Mouse (Mus musculus): ENCODE measurements around the gene Olfr156.
"Not testable (repeated sequence)": the region's sequence is repeated elsewhere in the genome, so short reads cannot be mapped to it uniquely, and the experiment has no call there.

Gene Olfr156

GRCm38 (mm10) chr4:43823845-43824337, at the start of gene Olfr156:
Gene Olfr156 (minus strand): TSS chr4:43823895.
- DNase-seq (ENCODE audit: low spot score): no peak

GRCm38 (mm10) chr4:43869821-43870220, 46.1 kb upstream of the Olfr156 start:
- no peak for DNase-seq (ENCODE audit: low spot score)

- DNase-seq (ENCODE audit: low spot score): no peak
Measured at GRCm38 (mm10) chr4:43863298-43863697, 39.6 kb upstream of the Olfr156 start.

GRCm38 (mm10) chr4:43860744-43861519, 37.2 kb upstream of the Olfr156 start:
- peak; percentile 48 for DNase-seq (ENCODE audit: low spot score)

- no peak for DNase-seq (ENCODE audit: low spot score)
Measured at GRCm38 (mm10) chr4:43859886-43860285, 36.2 kb upstream of the Olfr156 start.

GRCm38 (mm10) chr4:43854101-43854500, 30.4 kb upstream of the Olfr156 start:
- no peak for DNase-seq (ENCODE audit: low spot score)

- no peak for DNase-seq (ENCODE audit: low spot score)
Measured at GRCm38 (mm10) chr4:43851265-43851664, 27.6 kb upstream of the Olfr156 start, which contains the start of gene Olfr155. Gene Olfr155 (plus strand): TSS chr4:43851565.

GRCm38 (mm10) chr4:43840101-43840500, 16.4 kb upstream of the Olfr156 start, which contains the start of gene Olfr157:
Gene Olfr157 (minus strand): TSS chr4:43840201.
- no peak for DNase-seq (ENCODE audit: low spot score)

- no peak for DNase-seq (ENCODE audit: low spot score)
Measured at GRCm38 (mm10) chr4:43838326-43838725, 14.6 kb upstream of the Olfr156 start.

GRCm38 (mm10) chr4:43834749-43835148, 11.1 kb upstream of the Olfr156 start:
- peak; percentile 20 for DNase-seq (ENCODE audit: low spot score)

GRCm38 (mm10) chr4:43833752-43834151, 10.1 kb upstream of the Olfr156 start:
- DNase-seq (ENCODE audit: low spot score): no peak

GRCm38 (mm10) chr4:43832031-43832430, 8.3 kb upstream of the Olfr156 start:
- no peak for DNase-seq (ENCODE audit: low spot score)

GRCm38 (mm10) chr4:43828806-43829205, 5.1 kb upstream of the Olfr156 start:
- no peak for DNase-seq (ENCODE audit: low spot score)

- DNase-seq (ENCODE audit: low spot score): peak; percentile 35
Measured at GRCm38 (mm10) chr4:43822896-43823550, 672 bp downstream of the Olfr156 start.

- DNase-seq (ENCODE audit: low spot score): no peak
Measured at GRCm38 (mm10) chr4:43798936-43799335, 24.8 kb downstream of the Olfr156 start.

GRCm38 (mm10) chr4:43795844-43796243, 27.9 kb downstream of the Olfr156 start:
- not testable (repeated sequence) for DNase-seq (ENCODE audit: low spot score)

- DNase-seq (ENCODE audit: low spot score): no peak
Measured at GRCm38 (mm10) chr4:43795296-43795695, 28.4 kb downstream of the Olfr156 start.

GRCm38 (mm10) chr4:43772304-43772703, 51.4 kb downstream of the Olfr156 start:
- DNase-seq (ENCODE audit: low spot score): no peak

GRCm38 (mm10) chr4:43771626-43772025, 52.1 kb downstream of the Olfr156 start:
- DNase-seq (ENCODE audit: low spot score): no peak

GRCm38 (mm10) chr4:43770909-43771308, 52.8 kb downstream of the Olfr156 start, which contains the start of gene Olfr159:
Gene Olfr159 (minus strand): TSS chr4:43771009.
- DNase-seq (ENCODE audit: low spot score): no peak
